Mouse (Mus musculus): ENCODE data around the gene Fem1b.

The Fem1b gene

GRCm38 (mm10) chr9:62782976-62783781, 28.6 kb downstream of the Fem1b start:
- intact Hi-C loops (cut with DNase I) = no loop called here

DNA sequence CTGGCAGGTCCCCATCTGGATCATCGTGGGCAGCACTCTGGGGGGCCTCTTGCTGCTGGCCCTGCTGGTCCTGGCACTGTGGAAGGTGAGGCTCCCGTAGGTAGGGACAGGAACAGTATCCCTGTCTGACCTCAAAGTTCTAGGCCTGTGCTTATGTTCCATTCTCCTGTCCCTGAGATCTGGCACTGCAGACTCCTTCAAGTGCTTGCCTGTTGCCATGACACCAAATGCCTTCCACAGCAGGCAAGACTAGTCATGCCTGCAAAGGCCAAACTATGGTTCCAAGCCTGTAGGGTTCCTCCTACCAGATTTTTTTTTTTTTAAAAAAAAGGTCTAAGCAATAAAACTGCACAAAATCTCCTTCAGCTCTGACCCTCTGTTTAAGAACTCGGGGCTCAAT, 29.8 kb downstream of the Fem1b start:
- intact Hi-C loops (cut with DNase I) = no loop called here

DNA sequence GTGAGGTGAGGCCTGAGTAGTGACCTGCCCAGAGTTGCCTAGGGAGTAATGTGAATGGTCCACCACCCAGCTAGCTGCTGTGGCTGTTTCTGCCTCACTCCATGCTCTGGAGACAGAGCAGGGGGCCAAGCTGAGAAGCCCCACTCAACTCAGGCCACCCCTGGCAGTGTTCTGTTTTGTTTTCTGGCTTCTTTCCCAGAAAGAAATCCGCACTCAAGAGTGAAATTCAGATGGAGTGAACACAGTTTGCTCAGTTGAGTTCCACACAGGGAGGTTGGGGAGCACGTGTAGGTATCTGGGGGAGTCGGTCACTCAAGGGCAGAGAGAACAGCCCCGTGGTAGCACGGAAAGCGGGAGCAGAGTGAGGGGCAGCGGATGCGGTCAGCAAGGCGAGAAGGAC, 33.0 kb downstream of the Fem1b start:
- intact Hi-C loops (cut with DNase I) = loop anchor here (5.0 to 10.0 kb wide), 4 partner anchors 36 to 494 kb away; partner anchors contain the start of gene Spesp1

DNA sequence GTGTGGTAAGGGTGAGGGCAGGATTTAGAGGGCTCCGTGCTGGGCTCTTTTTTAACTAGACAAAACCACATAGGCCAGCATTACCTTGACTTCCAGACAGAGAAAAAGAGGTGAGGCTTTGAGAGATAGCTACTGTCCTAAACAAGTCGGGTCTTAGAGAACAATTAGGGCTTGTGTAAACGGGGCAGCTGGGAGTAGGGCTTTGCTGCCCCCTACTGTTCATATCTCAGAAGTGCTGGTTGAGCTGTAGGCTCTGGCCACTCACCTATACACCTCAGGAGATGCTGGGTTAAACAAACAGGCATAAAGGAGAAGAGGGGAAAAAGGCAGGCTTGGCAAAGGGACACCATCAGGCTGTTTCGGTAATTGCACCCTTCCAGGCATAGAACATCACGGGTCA, 34.3 kb downstream of the Fem1b start:
- intact Hi-C loops (cut with DNase I) = loop anchor here (5.0 to 10.0 kb wide), 4 partner anchors 35 to 493 kb away; partner anchors contain the start of gene Spesp1

DNA sequence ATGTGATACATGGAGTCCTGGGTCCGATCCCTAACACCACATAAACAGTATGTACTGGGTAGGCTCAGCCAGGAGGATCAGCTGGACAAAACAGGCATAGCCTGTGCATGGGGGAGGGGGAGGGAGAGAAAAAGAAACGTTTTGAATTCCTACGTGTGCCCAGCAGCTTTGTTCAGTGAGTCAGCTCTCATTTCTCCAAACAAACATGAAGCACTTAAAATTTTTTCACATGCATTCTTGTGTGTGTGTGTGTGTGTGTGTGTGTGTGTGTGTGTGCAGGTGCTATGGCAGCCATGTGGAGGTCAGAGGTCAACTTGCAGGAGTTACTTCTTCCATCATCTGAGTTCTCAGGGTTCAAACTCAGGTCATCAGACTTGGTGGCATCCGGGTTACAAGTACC, 36.3 kb downstream of the Fem1b start:
- intact Hi-C loops (cut with DNase I) = loop anchor here (5.0 to 10.0 kb wide), 4 partner anchors 33 to 491 kb away; partner anchors contain the start of gene Spesp1

DNA sequence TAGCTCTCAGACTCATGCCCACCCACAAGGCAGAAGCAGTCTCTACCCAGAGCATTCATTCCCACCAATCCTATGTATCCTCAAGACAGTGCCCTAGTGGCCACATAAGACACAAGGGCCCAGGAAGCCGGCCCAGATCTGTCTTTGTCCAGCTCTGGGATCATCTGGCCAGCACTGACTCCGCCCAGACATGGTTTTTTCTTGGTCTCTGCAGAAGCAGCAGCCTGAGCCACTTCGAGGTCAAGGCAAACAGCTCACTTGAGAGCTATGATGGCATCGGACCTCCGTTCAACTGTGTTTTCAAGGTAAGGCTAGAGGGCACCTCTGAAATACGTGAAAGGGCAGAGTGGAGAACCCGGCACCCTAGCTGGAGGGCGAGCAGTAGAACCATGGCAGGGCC, 39.0 kb downstream of the Fem1b start:
- intact Hi-C loops (cut with DNase I) = loop anchor here (10.0 kb wide), 2 partner anchors 298 to 488 kb away; partner anchors contain the start of gene Spesp1

DNA sequence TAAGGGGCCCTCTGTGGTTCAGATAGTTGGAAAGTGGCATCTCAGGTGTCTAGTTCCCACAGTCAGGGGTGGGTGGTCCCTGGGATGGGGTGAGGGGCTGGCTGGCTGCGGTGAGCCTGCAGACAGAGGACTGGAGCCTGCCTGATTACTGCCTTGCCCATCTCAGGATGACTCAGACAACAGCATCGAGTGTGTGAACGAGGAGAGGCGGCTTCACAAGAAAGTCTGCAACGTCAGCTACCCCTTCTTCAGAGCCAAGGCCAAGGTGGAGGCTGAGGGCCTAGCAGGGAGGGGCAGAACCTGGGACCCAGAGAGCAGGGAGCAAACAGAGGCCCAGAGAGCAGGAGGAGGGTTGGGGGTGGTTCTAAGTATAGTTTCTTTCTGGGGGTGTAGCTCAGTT, 43.4 kb downstream of the Fem1b start:
- intact Hi-C loops (cut with DNase I) = no loop called here

DNA sequence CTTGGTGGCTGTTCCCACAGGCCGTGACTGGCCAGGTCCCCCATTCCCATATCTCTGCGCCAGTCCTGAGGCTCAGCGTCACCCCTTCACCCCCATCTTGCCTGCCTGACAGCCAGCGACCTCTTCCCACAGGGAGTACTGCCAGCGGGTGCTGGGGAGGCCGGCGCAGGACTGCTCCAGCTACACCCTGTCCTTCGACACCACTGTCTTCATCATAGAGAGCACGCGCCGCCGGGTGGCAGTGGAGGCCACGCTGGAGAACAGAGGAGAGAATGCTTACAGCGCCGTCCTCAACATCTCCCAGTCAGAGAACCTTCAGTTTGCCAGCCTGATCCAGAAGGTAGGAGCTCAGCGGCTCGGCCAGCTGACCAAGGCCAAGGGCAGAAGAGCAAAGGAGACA, 44.3 kb downstream of the Fem1b start:
- intact Hi-C loops (cut with DNase I) = no loop called here

DNA sequence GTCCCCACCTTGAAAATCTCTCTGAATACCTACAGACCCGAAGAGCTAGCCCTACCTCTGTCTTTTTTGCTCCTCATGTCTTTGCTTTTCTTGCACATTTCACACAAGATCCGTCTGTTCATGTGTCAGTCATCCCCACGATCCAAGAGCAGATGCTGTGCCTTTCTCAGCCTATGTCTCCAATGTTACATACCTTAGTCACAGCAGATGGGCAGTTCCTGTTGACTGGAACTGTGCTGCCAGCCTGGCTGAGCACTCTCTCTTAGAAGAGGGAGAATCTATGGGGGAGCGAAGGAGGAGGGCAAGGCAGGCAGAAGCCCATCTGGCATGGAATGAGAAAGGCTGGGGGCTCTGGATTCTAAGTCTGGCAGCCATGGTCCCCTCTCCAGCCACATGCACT, 46.4 kb downstream of the Fem1b start:
- intact Hi-C loops (cut with DNase I) = no loop called here

- intact Hi-C loops (cut with DNase I) = no loop called here
Measured at GRCm38 (mm10) chr9:62763478-62763877, 48.3 kb downstream of the Fem1b start.

DNA sequence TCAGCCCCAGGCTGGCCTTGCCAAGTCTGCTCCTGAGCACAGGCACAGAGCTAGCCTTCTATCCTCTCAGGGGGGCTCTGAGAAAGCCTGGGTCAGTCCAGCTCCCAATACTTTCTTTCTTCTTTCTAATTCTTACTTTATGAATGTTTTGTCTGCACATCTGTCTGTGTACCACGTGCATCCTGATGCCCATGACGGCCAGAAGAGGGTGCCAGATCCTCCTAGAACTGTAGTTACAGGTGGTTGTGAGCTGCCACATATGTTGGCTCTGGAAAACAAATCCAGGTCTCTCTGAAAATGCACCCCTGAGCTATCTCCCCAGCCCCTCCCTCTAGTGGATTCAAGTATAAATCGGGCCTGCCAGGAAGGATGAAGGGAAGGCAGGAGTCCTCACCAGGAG, 52.1 kb downstream of the Fem1b start:
- intact Hi-C loops (cut with DNase I) = no loop called here

DNA sequence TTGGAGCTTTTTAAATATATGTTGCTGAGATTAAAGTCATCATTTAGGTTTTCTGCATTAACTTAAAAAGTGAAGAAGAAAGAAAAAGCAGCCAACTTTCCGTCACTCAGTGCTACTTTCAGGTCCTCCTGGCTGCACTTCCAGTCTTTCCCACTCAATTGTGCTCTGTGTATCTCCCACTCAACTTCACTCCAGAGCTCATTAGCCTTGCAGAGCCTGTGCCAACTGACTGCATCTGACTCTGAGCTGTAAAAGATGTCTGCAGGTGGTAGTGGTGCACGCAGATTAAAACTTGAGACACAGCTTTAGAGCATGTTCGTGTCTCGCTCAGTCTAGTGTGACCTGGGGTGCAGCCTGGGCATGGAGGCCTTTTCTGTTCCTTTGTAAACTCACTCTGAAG, 53.4 kb downstream of the Fem1b start:
- intact Hi-C loops (cut with DNase I) = no loop called here

DNA sequence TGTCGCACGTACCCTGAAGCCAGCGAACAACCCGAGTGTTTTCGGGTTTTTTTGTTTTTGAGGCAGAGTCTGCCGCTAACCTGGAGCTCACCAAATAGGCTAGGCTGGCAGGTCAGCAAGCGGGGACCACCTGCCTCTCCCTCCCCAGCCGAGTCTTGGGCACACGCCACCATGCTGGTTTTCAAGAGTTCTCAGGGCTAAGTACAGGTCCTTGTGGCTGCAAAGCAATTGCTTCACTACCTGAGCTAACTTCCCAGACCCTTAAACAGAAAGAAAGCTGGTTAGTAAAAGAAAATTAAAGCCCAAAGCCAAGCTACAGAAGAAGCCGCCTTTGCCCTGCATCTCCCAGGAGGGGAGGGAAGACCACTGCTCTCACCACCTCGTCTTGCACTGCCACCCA, 61.4 kb downstream of the Fem1b start:
- intact Hi-C loops (cut with DNase I) = no loop called here

GRCm38 (mm10) chr9:62749666-62750065, 62.1 kb downstream of the Fem1b start:
- intact Hi-C loops (cut with DNase I) = no loop called here

GRCm38 (mm10) chr9:62746646-62747045, 65.1 kb downstream of the Fem1b start:
- intact Hi-C loops (cut with DNase I) = no loop called here

GRCm38 (mm10) chr9:62744558-62745275, 67.0 kb downstream of the Fem1b start:
- intact Hi-C loops (cut with DNase I) = loop anchor here (5.0 kb wide), 1 partner anchor 33 kb away; no protein-coding TSS in a partner anchor

All from adrenal gland (tissue).